Mouse (Mus musculus): ENCODE measurements around the gene Coro6. TPM values are rescaled to one million over a fixed set of nuclear protein-coding genes. Genes with fewer than 3 reads are reported as not detected.

Coro6 gene
- polyA plus RNA-seq (2015; fragmentation: Nextera tagmentation; extraction: Ambion mirVana), result 0.48 and 0.59 TPM in 2 replicates

GRCm38 (mm10) chr11:77462283-77463100 lies at the start of gene Coro6:
TSS of gene Coro6 (plus strand) at chr11:77462411.
- peaks cover 70% of the 10 kb centered on the region for H3K27me3 ChIP-seq
- H3K4me2 ChIP-seq, result peak within 1 kb of the TSS; percentile 99
- peak within 1 kb of the TSS; percentile 60 for H3K4me3 ChIP-seq (replicated peaks)
- under 1% methylated on average over 72 of the region's 73 CpGs for WGBS
- no peaks in the 10 kb centered on the region for H3K9me3 ChIP-seq (replicated peaks)
- no peaks in the 10 kb centered on the region for H3K36me3 ChIP-seq
- H3K4me1 ChIP-seq, result peaks cover 24% of the 10 kb centered on the region
- no peak within 1 kb of the TSS for H3K27ac ChIP-seq
- peak within 1 kb of the TSS; percentile 59 for H3K9ac ChIP-seq
- peak; percentile 81 for ATAC-seq (replicated peaks; ENCODE audit: low FRiP score)

- 83% methylated on average over 2 of the region's 2 CpGs for WGBS
Observed at GRCm38 (mm10) chr11:77414141-77414839, 47.9 kb upstream of the Coro6 start.

GRCm38 (mm10) chr11:77416212-77417000 lies 45.8 kb upstream of the Coro6 start:
- Histone ChIP-seq H3K36me3 (peaks cover 2% of the 10 kb centered on the region; the same call in 1 of the 2 replicates), H3K9me3 (replicated peaks) (no peaks in the 10 kb centered on the region), H3K27ac (no peak overlapping the region), H3K4me2 (no peak overlapping the region), H3K9ac (no peak overlapping the region), H3K4me1 (no peaks in the 10 kb centered on the region), H3K4me3 (replicated peaks) (no peak overlapping the region), H3K27me3 (no peaks in the 10 kb centered on the region)
- 59% methylated on average over 4 of the region's 4 CpGs for WGBS
- no peak for ATAC-seq (replicated peaks; ENCODE audit: low FRiP score)

More at GRCm38 (mm10) chr11:77414141-77414839, 47.9 kb upstream of the Coro6 start:
- Histone ChIP-seq H3K4me2 (no peak overlapping the region), H3K27ac (no peak overlapping the region), H3K36me3 (no peaks in the 10 kb centered on the region), H3K27me3 (no peaks in the 10 kb centered on the region), H3K4me1 (no peaks in the 10 kb centered on the region), H3K4me3 (replicated peaks) (no peak overlapping the region), H3K9ac (no peak overlapping the region), H3K9me3 (replicated peaks) (no peaks in the 10 kb centered on the region)
- ATAC-seq (replicated peaks; ENCODE audit: low FRiP score), result no peak

GRCm38 (mm10) chr11:77418021-77418420 lies 44.2 kb upstream of the Coro6 start:
- Histone ChIP-seq H3K4me3 (replicated peaks) (no peak overlapping the region), H3K4me2 (no peak overlapping the region), H3K36me3 (peaks cover 11% of the 10 kb centered on the region), H3K27ac (no peak overlapping the region), H3K4me1 (no peaks in the 10 kb centered on the region), H3K9ac (no peak overlapping the region), H3K9me3 (replicated peaks) (no peaks in the 10 kb centered on the region), H3K27me3 (no peaks in the 10 kb centered on the region)
- no peak for ATAC-seq (replicated peaks; ENCODE audit: low FRiP score)
- 94% methylated on average over 4 of the region's 4 CpGs for whole genome bisulfite sequencing

- Histone ChIP-seq H3K27me3 (no peaks in the 10 kb centered on the region), H3K4me2 (no peak overlapping the region), H3K36me3 (peaks cover 28% of the 10 kb centered on the region), H3K27ac (no peak overlapping the region), H3K9ac (no peak overlapping the region), H3K9me3 (replicated peaks) (no peaks in the 10 kb centered on the region), H3K4me3 (replicated peaks) (no peak overlapping the region), H3K4me1 (no peaks in the 10 kb centered on the region)
- WGBS, result 73% methylated on average over 4 of the region's 4 CpGs
- ATAC-seq (replicated peaks; ENCODE audit: low FRiP score), result no peak
Observed at GRCm38 (mm10) chr11:77423175-77423859, 38.9 kb upstream of the Coro6 start.

- no peak for ATAC-seq (replicated peaks; ENCODE audit: low FRiP score)
Observed at GRCm38 (mm10) chr11:77428446-77428845, 33.8 kb upstream of the Coro6 start.

GRCm38 (mm10) chr11:77437026-77437425 lies 25.2 kb upstream of the Coro6 start:
- 86% methylated on average over 2 of the region's 2 CpGs for WGBS
- no peak for ATAC-seq (replicated peaks; ENCODE audit: low FRiP score)

More at GRCm38 (mm10) chr11:77428446-77428845, 33.8 kb upstream of the Coro6 start:
- Histone ChIP-seq H3K9me3 (replicated peaks) (no peaks in the 10 kb centered on the region), H3K4me3 (replicated peaks) (no peak overlapping the region), H3K36me3 (peaks cover 30% of the 10 kb centered on the region), H3K9ac (no peak overlapping the region), H3K27me3 (no peaks in the 10 kb centered on the region), H3K27ac (no peak overlapping the region), H3K4me2 (no peak overlapping the region), H3K4me1 (no peaks in the 10 kb centered on the region)
- 93% methylated on average over 1 of the region's 1 CpGs for WGBS

GRCm38 (mm10) chr11:77440081-77440480 lies 22.1 kb upstream of the Coro6 start:
- Histone ChIP-seq H3K4me2 (no peak overlapping the region), H3K27ac (no peak overlapping the region), H3K27me3 (no peaks in the 10 kb centered on the region), H3K4me1 (0 out of 2 replicates have a peak, but pooled peaks cover 7% of the 10 kb centered on the region), H3K9me3 (replicated peaks) (no peaks in the 10 kb centered on the region), H3K4me3 (replicated peaks) (no peak overlapping the region), H3K9ac (no peak overlapping the region), H3K36me3 (peaks cover 21% of the 10 kb centered on the region)
- no peak for ATAC-seq (replicated peaks; ENCODE audit: low FRiP score)
- WGBS, result 85% methylated on average over 9 of the region's 9 CpGs

More at GRCm38 (mm10) chr11:77437026-77437425, 25.2 kb upstream of the Coro6 start:
- Histone ChIP-seq H3K27me3 (no peaks in the 10 kb centered on the region), H3K27ac (no peak overlapping the region), H3K9ac (no peak overlapping the region), H3K4me2 (no peak overlapping the region), H3K4me3 (replicated peaks) (no peak overlapping the region), H3K36me3 (peaks cover 16% of the 10 kb centered on the region), H3K9me3 (replicated peaks) (no peaks in the 10 kb centered on the region), H3K4me1 (no peaks in the 10 kb centered on the region)

GRCm38 (mm10) chr11:77441020-77441419 lies 21.2 kb upstream of the Coro6 start:
- Histone ChIP-seq H3K9me3 (replicated peaks) (no peaks in the 10 kb centered on the region), H3K4me2 (no peak overlapping the region), H3K4me1 (0 out of 2 replicates have a peak, but pooled peaks cover 7% of the 10 kb centered on the region), H3K27ac (no peak overlapping the region), H3K27me3 (no peaks in the 10 kb centered on the region), H3K36me3 (peaks cover 21% of the 10 kb centered on the region), H3K9ac (no peak overlapping the region), H3K4me3 (replicated peaks) (no peak overlapping the region)
- ATAC-seq (replicated peaks; ENCODE audit: low FRiP score), result no peak
- WGBS, result 80% methylated on average over 8 of the region's 8 CpGs

GRCm38 (mm10) chr11:77442186-77443170 lies 19.7 kb upstream of the Coro6 start:
- no peak for ATAC-seq (replicated peaks; ENCODE audit: low FRiP score)

More at GRCm38 (mm10) chr11:77442186-77443170, 19.7 kb upstream of the Coro6 start:
- H3K4me1 ChIP-seq, result 0 out of 2 replicates have a peak, but pooled peaks cover 7% of the 10 kb centered on the region
- H3K27ac ChIP-seq, result peak overlapping the region; percentile 49
- WGBS, result 59% methylated on average over 7 of the region's 7 CpGs
- no peak overlapping the region for H3K4me2 ChIP-seq
- peaks cover 21% of the 10 kb centered on the region for H3K36me3 ChIP-seq
- no peak overlapping the region for H3K4me3 ChIP-seq (replicated peaks)
- no peaks in the 10 kb centered on the region for H3K27me3 ChIP-seq
- no peaks in the 10 kb centered on the region for H3K9me3 ChIP-seq (replicated peaks)
- H3K9ac ChIP-seq, result no peak overlapping the region
